Comparison of ENCODE assay signal across 8 mouse cellular contexts in genomic region chr2:33966984-33967421, GRCm38 (mm10).
DNase-seq lines count a peak whose midpoint lies in the region; ATAC-seq and TF ChIP-seq lines count a peak whose summit lies in the region.

No protein-coding gene starts in this region.

- peak overlapping the region; percentile 35 for H3K4me2 ChIP-seq in forebrain, embryonic 15.5 days (replicated peaks)
- H3K4me2 ChIP-seq in intestine, postnatal 0 days (replicated peaks; ENCODE audit: low read depth): peak overlapping the region; percentile 40
- H3K4me2 ChIP-seq in midbrain, embryonic 15.5 days: peak overlapping the region; percentile 33

- peaks cover 50% of the 10 kb centered on the region for H3K4me1 ChIP-seq in forebrain, embryonic 15.5 days
- H3K4me1 ChIP-seq in intestine, postnatal 0 days (replicated peaks; ENCODE audit: control insufficient read depth, insufficient read depth, low read length): no peaks in the 10 kb centered on the region
- H3K4me1 ChIP-seq in midbrain, embryonic 15.5 days: peaks cover 20% of the 10 kb centered on the region

- no peaks in the 10 kb centered on the region for H3K9me3 ChIP-seq in forebrain, embryonic 15.5 days
- H3K9me3 ChIP-seq in intestine, postnatal 0 days (ENCODE audit: control insufficient read depth): no peaks in the 10 kb centered on the region
- H3K9me3 ChIP-seq in midbrain, embryonic 15.5 days: no peaks in the 10 kb centered on the region

- 17% methylated on average over 7 of the region's 7 CpGs for WGBS in forebrain, embryonic 15.5 days
- WGBS in intestine, postnatal 0 days: 33% methylated on average over 7 of the region's 7 CpGs
- WGBS in midbrain, embryonic 15.5 days: 34% methylated on average over 7 of the region's 7 CpGs

- no peak overlapping the region for H3K9ac ChIP-seq in forebrain, embryonic 15.5 days (replicated peaks)
- no peak overlapping the region for H3K9ac ChIP-seq in intestine, postnatal 0 days (ENCODE audit: low read depth, low read length)
- H3K9ac ChIP-seq in midbrain, embryonic 15.5 days: no peak overlapping the region

- DNase-seq in kidney, postnatal 10 days: peak; percentile 76
- DNase-seq in kidney, adult 18-20 months: no peak
- DNase-seq in cerebellum, adult 11 months: peak; percentile 41
- DNase-seq in yolk sac, embryonic 10.5 days (ENCODE audit: low spot score): no peak
- no peak for DNase-seq in frontal cortex, postnatal 25 days (ENCODE audit: low spot score in 2 of 2)

- peak overlapping the region; percentile 90 for H3K27ac ChIP-seq in forebrain, embryonic 15.5 days (replicated peaks)
- H3K27ac ChIP-seq in intestine, postnatal 0 days (ENCODE audit: low read depth, low read length): no peak overlapping the region
- H3K27ac ChIP-seq in midbrain, embryonic 15.5 days: 0 out of 2 replicates have a peak overlapping the region, but pooled peaks have one; percentile 4

- H3K36me3 ChIP-seq in forebrain, embryonic 15.5 days: no peaks in the 10 kb centered on the region
- no peaks in the 10 kb centered on the region for H3K36me3 ChIP-seq in intestine, postnatal 0 days (ENCODE audit: control insufficient read depth, insufficient read depth)
- H3K36me3 ChIP-seq in midbrain, embryonic 15.5 days (replicated peaks): no peaks in the 10 kb centered on the region

- H3K4me3 ChIP-seq in forebrain, embryonic 15.5 days: peak overlapping the region; percentile 15; the same call in 1 of the 2 replicates
- H3K4me3 ChIP-seq in intestine, postnatal 0 days (ENCODE audit: low read depth, low read length): no peak overlapping the region
- H3K4me3 ChIP-seq in midbrain, embryonic 15.5 days: no peak overlapping the region

- no peak for TF ChIP-seq CTCF in intestine, postnatal 0 days (IDR thresholded peaks at IDR 0.05; ENCODE audit: low read depth)

- peak; percentile 76 for ATAC-seq in forebrain, embryonic 15.5 days (replicated peaks)
- ATAC-seq in intestine, postnatal 0 days: no peak
- ATAC-seq in midbrain, embryonic 15.5 days (replicated peaks): peak; percentile 61

- H3K27me3 ChIP-seq in forebrain, embryonic 15.5 days: no peaks in the 10 kb centered on the region
- H3K27me3 ChIP-seq in intestine, postnatal 0 days (replicated peaks; ENCODE audit: control insufficient read depth, insufficient read depth, low read length): no peaks in the 10 kb centered on the region; the same call in 1 of the 2 replicates
- no peaks in the 10 kb centered on the region for H3K27me3 ChIP-seq in midbrain, embryonic 15.5 days (replicated peaks)

Comparison
In these comparisons a context has a peak if more than half of its experiments do, and no peak if none do; other contexts are left out.
1. DNase-seq: peak in kidney, postnatal 10 days (single experiment) and cerebellum, adult 11 months (single experiment); none in kidney, adult 18-20 months (single experiment), yolk sac, embryonic 10.5 days (single experiment) and frontal cortex, postnatal 25 days (0 of 2).
2. Peak in every context shown above with its lines, with median percentiles within 50 percentile points of each other: H3K4me2 ChIP-seq.